Mouse (Mus musculus) liver, adult 2 months (tissue): ENCODE data around the gene Hoxc6.

Experiments used
- CTCF ChIP-seq: fragments of 200-500 bp; IDR thresholded peaks from 2 replicates; pipeline ENCODE4 v1.5.1; 2011; ENCODE audit warnings: low read depth, low read length, control low read depth
- POLR2A ChIP-seq: fragments of 200-500 bp; IDR thresholded peaks from 2 replicates; pipeline ENCODE4 v1.6.1; 2011; ENCODE audit warnings: low read length, control low read depth; ENCODE audit not compliant: insufficient read depth; ENCODE audit errors: extremely low read depth

- TF ChIP-seq CTCF (no peak), POLR2A (no peak)
Measured at GRCm38 (mm10) chr15:102980352-102980751, 17.7 kb upstream of the Hoxc6 start.
